Mouse (Mus musculus): ENCODE data around the gene Htra2.

Gene Htra2

GRCm38 (mm10) chr6:83069488-83070246 lies 14.6 kb upstream of the Htra2 start:
- no peak for DNase-seq (ENCODE audit: low spot score)

- DNase-seq (ENCODE audit: low spot score), result no peak
These were observed 13.8 kb upstream of the Htra2 start for GRCm38 (mm10) chr6:83068706-83069487.

- no peak for DNase-seq (ENCODE audit: low spot score)
These were observed 13.1 kb upstream of the Htra2 start for GRCm38 (mm10) chr6:83068221-83068620.

- no peak for DNase-seq (ENCODE audit: low spot score)
These were observed 11.4 kb upstream of the Htra2 start for GRCm38 (mm10) chr6:83066441-83066840.

- no peak for DNase-seq (ENCODE audit: low spot score)
These were observed 10.9 kb upstream of the Htra2 start for GRCm38 (mm10) chr6:83065995-83066394.

GRCm38 (mm10) chr6:83058725-83059124 lies 3.7 kb upstream of the Htra2 start:
- DNase-seq (ENCODE audit: low spot score), result no peak

GRCm38 (mm10) chr6:83057790-83058189 lies 2.7 kb upstream of the Htra2 start, which contains the start of gene Dqx1:
TSS of gene Dqx1 (plus strand) at chr6:83057844.
- no peak for DNase-seq (ENCODE audit: low spot score)

- DNase-seq (ENCODE audit: low spot score), result peak; percentile 86
These were observed 810 bp downstream of the Htra2 start, which contains the start of gene Aup1 for GRCm38 (mm10) chr6:83054074-83054851. TSS of gene Aup1 (plus strand) at chr6:83054521.

- DNase-seq (ENCODE audit: low spot score), result no peak
These were observed 1.7 kb downstream of the Htra2 start for GRCm38 (mm10) chr6:83053136-83053960.

- no peak for DNase-seq (ENCODE audit: low spot score)
These were observed 5.7 kb downstream of the Htra2 start for GRCm38 (mm10) chr6:83049367-83049766.

- no peak for DNase-seq (ENCODE audit: low spot score)
These were observed 10.3 kb downstream of the Htra2 start for GRCm38 (mm10) chr6:83044742-83045141.

- no peak for DNase-seq (ENCODE audit: low spot score)
These were observed 11.1 kb downstream of the Htra2 start for GRCm38 (mm10) chr6:83043993-83044392.

GRCm38 (mm10) chr6:83043561-83043960 lies 11.5 kb downstream of the Htra2 start:
- no peak for DNase-seq (ENCODE audit: low spot score)

- DNase-seq (ENCODE audit: low spot score), result no peak
These were observed 14.5 kb downstream of the Htra2 start for GRCm38 (mm10) chr6:83040601-83041000.

GRCm38 (mm10) chr6:83038496-83039012 lies 16.5 kb downstream of the Htra2 start:
- DNase-seq (ENCODE audit: low spot score), result peak; percentile 47

- DNase-seq (ENCODE audit: low spot score), result no peak
These were observed 17.9 kb downstream of the Htra2 start for GRCm38 (mm10) chr6:83037188-83037587.

- DNase-seq (ENCODE audit: low spot score), result no peak
These were observed 20.5 kb downstream of the Htra2 start for GRCm38 (mm10) chr6:83034463-83035055.

- no peak for DNase-seq (ENCODE audit: low spot score)
These were observed 21.6 kb downstream of the Htra2 start, which contains the start of the genes Dok1 and Loxl3 for GRCm38 (mm10) chr6:83033249-83034185. TSS of gene Dok1 (minus strand) at chr6:83033471. TSS of gene Loxl3 (plus strand) at chr6:83034173.

- DNase-seq (ENCODE audit: low spot score), result no peak
These were observed 22.3 kb downstream of the Htra2 start for GRCm38 (mm10) chr6:83032769-83033191.

All from urinary bladder, postnatal 10 days (tissue).